Mouse (Mus musculus): ENCODE results near the gene Gm5797.
A peak's percentile ranks its signal among the peaks of the same experiment; 100 is the strongest.
"Not testable (repeated sequence)": the region's sequence is repeated elsewhere in the genome, so short reads cannot be mapped to it uniquely, and the experiment has no call there.

The Gm5797 gene

DNA sequence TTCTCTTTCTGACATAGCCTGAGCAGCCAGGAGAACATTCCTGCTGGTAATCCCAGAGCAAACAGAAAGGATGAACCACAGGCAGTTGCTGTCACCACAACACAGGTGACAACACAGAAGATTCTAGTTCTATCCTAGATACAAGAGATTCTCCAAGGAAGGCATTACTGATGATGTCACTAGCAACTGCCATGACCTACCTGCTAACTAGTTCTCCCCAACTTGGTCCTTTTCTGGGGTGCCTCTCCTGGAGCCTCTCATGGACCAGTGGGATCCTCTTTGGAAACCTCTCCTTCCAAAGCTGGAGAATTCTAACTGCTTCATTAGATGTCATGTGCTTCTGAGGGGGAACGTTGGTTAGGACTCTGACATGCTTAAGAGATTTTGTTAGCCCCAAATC, at the start of gene Gm5797:
TSS of gene Gm5797 (minus strand) at position 101 of the 400 bp plus-strand sequence.
- H3K36me3 ChIP-seq (ENCODE audit: control insufficient read depth, insufficient read depth, low read length, poor library complexity, severe bottlenecking); DNase-seq (ENCODE audit: low read depth, low spot score); H3K27me3 ChIP-seq (ENCODE audit: control insufficient read depth, insufficient read depth, low read length, poor library complexity, severe bottlenecking): not testable (repeated sequence)

DNA sequence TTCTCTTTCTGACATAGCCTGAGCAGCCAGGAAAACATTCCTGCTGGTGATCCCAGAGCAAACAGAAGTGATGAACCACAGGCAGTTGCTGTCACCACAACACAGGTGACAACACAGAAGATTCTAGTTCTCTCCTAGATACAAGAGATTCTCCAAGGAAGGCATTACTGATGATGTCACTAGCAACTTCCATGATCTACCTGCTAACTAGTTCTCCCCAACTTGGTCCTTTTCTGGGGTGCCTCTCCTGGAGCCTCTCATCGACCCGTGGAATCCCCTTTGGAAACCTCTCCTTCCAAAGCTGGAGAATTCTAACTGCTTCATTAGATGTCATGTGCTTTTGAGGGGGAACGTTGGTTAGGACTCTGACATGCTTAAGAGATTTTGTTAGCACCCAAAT, 32.8 kb upstream of the Gm5797 start, which contains the start of gene Gm8374:
TSS of gene Gm8374 (minus strand) at position 101 of the 400 bp plus-strand sequence.
- H3K27me3 ChIP-seq (ENCODE audit: control insufficient read depth, insufficient read depth, low read length, poor library complexity, severe bottlenecking); H3K36me3 ChIP-seq (ENCODE audit: control insufficient read depth, insufficient read depth, low read length, poor library complexity, severe bottlenecking); DNase-seq (ENCODE audit: low read depth, low spot score): not testable (repeated sequence)

DNA sequence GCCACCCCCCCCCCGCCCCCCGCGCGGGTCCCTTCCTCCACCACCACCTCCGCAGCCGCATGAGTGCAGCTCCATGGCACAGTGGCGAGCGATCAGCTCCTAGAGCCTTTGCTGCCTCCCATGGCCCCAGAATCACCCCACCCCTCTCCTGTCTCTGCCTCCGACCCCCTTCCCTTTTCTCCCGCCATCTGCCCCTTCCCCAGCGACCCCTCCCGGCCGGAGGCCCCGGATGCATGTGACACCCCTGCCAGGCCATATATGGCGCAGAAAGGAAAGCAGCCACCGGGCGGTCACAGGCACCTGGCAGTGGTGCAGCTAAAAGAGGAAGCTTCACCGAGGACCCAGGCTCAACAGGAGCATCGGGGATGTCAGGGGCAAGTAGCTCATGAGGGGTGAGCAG, 17.1 kb downstream of the Gm5797 start:
- not testable (repeated sequence) for H3K27me3 ChIP-seq (ENCODE audit: control insufficient read depth, insufficient read depth, low read length, poor library complexity, severe bottlenecking); H3K36me3 ChIP-seq (ENCODE audit: control insufficient read depth, insufficient read depth, low read length, poor library complexity, severe bottlenecking)
- peak; percentile 0 for DNase-seq (ENCODE audit: low read depth, low spot score)

DNA sequence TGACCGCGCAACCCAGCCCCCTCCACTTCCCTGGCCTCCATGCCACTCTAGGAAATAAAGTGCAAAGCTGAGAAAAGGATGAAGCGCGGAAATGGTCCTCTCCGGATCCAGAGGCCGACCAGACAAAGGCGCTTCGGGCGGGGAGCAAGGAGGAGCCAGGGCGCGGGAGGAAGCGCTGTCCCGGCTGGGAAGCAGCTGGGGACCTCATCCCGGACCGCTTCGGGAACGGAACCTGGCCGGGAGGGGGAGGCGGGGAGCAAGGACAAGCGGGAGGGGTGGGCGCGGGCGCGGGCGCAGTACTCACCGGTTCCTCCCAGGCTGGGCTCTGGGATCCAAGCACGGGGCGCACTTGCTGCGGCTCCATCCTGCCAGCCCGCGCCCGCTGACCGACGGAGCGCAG, 17.5 kb downstream of the Gm5797 start, which contains the start of gene Gm3739:
TSS of gene Gm3739 (minus strand) at position 389 of the 400 bp plus-strand sequence.
- DNase-seq (ENCODE audit: low read depth, low spot score); H3K27me3 ChIP-seq (ENCODE audit: control insufficient read depth, insufficient read depth, low read length, poor library complexity, severe bottlenecking); H3K36me3 ChIP-seq (ENCODE audit: control insufficient read depth, insufficient read depth, low read length, poor library complexity, severe bottlenecking): not testable (repeated sequence)
